Mouse (Mus musculus): ENCODE results near the gene Rbms1. TPM values are rescaled to one million over a fixed set of nuclear protein-coding genes. Genes with fewer than 3 reads are reported as not detected.

Rbms1 gene
- polyA plus RNA-seq, 1 experiment from 2014 or later: 64.7 TPM

DNA sequence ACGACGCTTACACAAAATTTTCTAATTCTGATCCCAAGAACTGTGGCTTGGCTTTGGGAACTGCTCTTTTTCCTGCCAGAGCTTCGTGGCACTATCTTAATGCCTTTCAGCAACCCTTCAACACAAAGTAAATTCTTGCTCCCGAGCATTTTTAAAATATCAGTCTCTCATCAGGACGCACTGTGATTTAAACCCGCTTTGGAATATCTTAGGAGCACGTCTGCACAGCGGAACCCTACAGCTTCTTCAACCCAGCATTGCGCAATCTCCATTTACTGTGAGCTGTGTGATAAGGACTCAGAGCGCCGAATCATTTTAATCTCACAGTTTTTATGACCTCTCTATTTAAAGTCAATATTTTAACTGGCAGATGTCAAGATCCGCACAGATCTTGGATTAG is 54.9 kb downstream of the Rbms1 start:
- no peaks in the 10 kb centered on the region for H3K27me3 ChIP-seq (replicated peaks; ENCODE audit: control insufficient read depth, insufficient read depth, low read length)
- H3K27ac ChIP-seq (ENCODE audit: low read depth, low read length): no peak overlapping the region
- no peaks in the 10 kb centered on the region for H3K4me1 ChIP-seq (ENCODE audit: control insufficient read depth, insufficient read depth, low read depth, low read length)
- H3K9me3 ChIP-seq (ENCODE audit: control insufficient read depth, low read length): no peaks in the 10 kb centered on the region
- ATAC-seq: no peak
- H3K9ac ChIP-seq (ENCODE audit: low read depth, low read length): no peak overlapping the region
- 89% methylated on average over 12 of the region's 12 CpGs for WGBS
- no peaks in the 10 kb centered on the region for H3K36me3 ChIP-seq (ENCODE audit: control insufficient read depth, insufficient read depth, low read length)
- no peak overlapping the region for H3K4me3 ChIP-seq (ENCODE audit: low read length)
- H3K4me2 ChIP-seq (ENCODE audit: low read length): no peak overlapping the region

DNA sequence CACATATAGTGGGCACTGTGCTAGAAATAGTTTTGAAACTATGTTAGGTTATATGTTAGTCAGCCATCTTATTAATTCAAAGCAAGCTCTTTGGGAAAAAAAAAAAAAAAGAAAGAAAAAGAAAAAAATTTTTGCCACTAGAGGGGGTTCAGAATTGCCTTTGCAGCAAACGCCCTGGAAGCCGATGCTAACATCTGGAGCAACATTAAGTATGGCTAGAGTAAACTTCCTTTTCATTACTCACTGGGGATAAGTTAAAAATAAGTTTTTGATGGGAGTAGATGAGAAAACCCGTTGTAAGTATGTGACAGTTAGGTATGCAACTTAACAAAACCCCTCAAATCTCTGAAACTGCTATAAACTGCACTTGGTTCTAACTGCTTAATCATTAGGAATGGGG is 57.7 kb downstream of the Rbms1 start:
- no peaks in the 10 kb centered on the region for H3K27me3 ChIP-seq (replicated peaks; ENCODE audit: control insufficient read depth, insufficient read depth, low read length)
- no peak for ATAC-seq
- H3K4me1 ChIP-seq (ENCODE audit: control insufficient read depth, insufficient read depth, low read depth, low read length): no peaks in the 10 kb centered on the region; the same call in 1 of the 2 replicates
- H3K9me3 ChIP-seq (ENCODE audit: control insufficient read depth, low read length): no peaks in the 10 kb centered on the region
- H3K4me3 ChIP-seq (ENCODE audit: low read length): no peak overlapping the region
- H3K27ac ChIP-seq (ENCODE audit: low read depth, low read length): no peak overlapping the region
- H3K4me2 ChIP-seq (ENCODE audit: low read length): no peak overlapping the region
- 24% methylated on average over 3 of the region's 3 CpGs for WGBS
- no peak overlapping the region for H3K9ac ChIP-seq (ENCODE audit: low read depth, low read length)
- H3K36me3 ChIP-seq (ENCODE audit: control insufficient read depth, insufficient read depth, low read length): no peaks in the 10 kb centered on the region

GRCm38 (mm10) chr2:60904141-60904540 is 58.9 kb downstream of the Rbms1 start:
- 81% methylated on average over 5 of the region's 5 CpGs for WGBS

GRCm38 (mm10) chr2:60903535-60903934 is 59.5 kb downstream of the Rbms1 start:
- no peaks in the 10 kb centered on the region; the same call in 1 of the 2 replicates for H3K4me1 ChIP-seq (ENCODE audit: control insufficient read depth, insufficient read depth, low read depth, low read length)
- no peak overlapping the region for H3K9ac ChIP-seq (ENCODE audit: low read depth, low read length)
- no peak for ATAC-seq
- H3K36me3 ChIP-seq (ENCODE audit: control insufficient read depth, insufficient read depth, low read length): no peaks in the 10 kb centered on the region
- H3K27me3 ChIP-seq (replicated peaks; ENCODE audit: control insufficient read depth, insufficient read depth, low read length): no peaks in the 10 kb centered on the region
- H3K4me3 ChIP-seq (ENCODE audit: low read length): no peak overlapping the region
- no peaks in the 10 kb centered on the region for H3K9me3 ChIP-seq (ENCODE audit: control insufficient read depth, low read length)
- no peak overlapping the region for H3K4me2 ChIP-seq (ENCODE audit: low read length)
- 78% methylated on average over 7 of the region's 7 CpGs for WGBS
- no peak overlapping the region for H3K27ac ChIP-seq (ENCODE audit: low read depth, low read length)

More at GRCm38 (mm10) chr2:60904141-60904540, 58.9 kb downstream of the Rbms1 start:
- Histone ChIP-seq H3K27me3 (replicated peaks; ENCODE audit: control insufficient read depth, insufficient read depth, low read length) (no peaks in the 10 kb centered on the region), H3K4me2 (ENCODE audit: low read length) (no peak overlapping the region), H3K4me1 (ENCODE audit: control insufficient read depth, insufficient read depth, low read depth, low read length) (no peaks in the 10 kb centered on the region; the same call in 1 of the 2 replicates), H3K4me3 (ENCODE audit: low read length) (no peak overlapping the region), H3K36me3 (ENCODE audit: control insufficient read depth, insufficient read depth, low read length) (no peaks in the 10 kb centered on the region), H3K27ac (ENCODE audit: low read depth, low read length) (no peak overlapping the region), H3K9me3 (ENCODE audit: control insufficient read depth, low read length) (no peaks in the 10 kb centered on the region), H3K9ac (ENCODE audit: low read depth, low read length) (no peak overlapping the region)
- ATAC-seq: no peak

- no peak for ATAC-seq
- 73% methylated on average over 6 of the region's 6 CpGs for WGBS
- Histone ChIP-seq H3K9ac (ENCODE audit: low read depth, low read length) (no peak overlapping the region), H3K4me2 (ENCODE audit: low read length) (no peak overlapping the region), H3K36me3 (ENCODE audit: control insufficient read depth, insufficient read depth, low read length) (no peaks in the 10 kb centered on the region), H3K9me3 (ENCODE audit: control insufficient read depth, low read length) (no peaks in the 10 kb centered on the region), H3K27me3 (replicated peaks; ENCODE audit: control insufficient read depth, insufficient read depth, low read length) (no peaks in the 10 kb centered on the region), H3K4me1 (ENCODE audit: control insufficient read depth, insufficient read depth, low read depth, low read length) (no peaks in the 10 kb centered on the region; the same call in 1 of the 2 replicates), H3K27ac (ENCODE audit: low read depth, low read length) (no peak overlapping the region), H3K4me3 (ENCODE audit: low read length) (no peak overlapping the region)
Measured at GRCm38 (mm10) chr2:60902446-60903137, 60.4 kb downstream of the Rbms1 start.

DNA sequence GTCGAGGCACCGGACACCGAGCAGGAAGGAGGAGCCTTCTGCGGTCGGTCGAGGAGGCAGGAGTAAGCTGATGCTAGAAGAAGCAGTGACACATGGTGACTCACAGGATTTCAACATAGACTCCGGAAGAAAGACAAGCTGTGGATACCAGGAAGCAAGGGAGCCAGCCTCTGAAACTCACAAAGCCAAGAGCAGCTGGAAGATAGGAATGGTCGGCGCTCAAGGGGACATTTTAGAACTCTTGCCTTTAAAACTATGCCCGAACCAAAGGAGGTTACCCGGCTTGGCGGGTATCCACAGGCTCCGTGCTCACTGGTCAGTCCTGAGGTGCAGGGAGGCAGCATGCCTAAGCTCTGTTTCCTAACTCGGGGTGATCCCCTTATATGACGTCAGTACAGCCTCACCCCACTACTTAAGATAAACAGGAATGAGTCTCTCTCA is 61.5 kb downstream of the Rbms1 start:
- Histone ChIP-seq H3K4me2 (ENCODE audit: low read length) (no peak overlapping the region), H3K9me3 (ENCODE audit: control insufficient read depth, low read length) (no peaks in the 10 kb centered on the region), H3K4me1 (ENCODE audit: control insufficient read depth, insufficient read depth, low read depth, low read length) (no peaks in the 10 kb centered on the region; the same call in 1 of the 2 replicates), H3K27ac (ENCODE audit: low read depth, low read length) (no peak overlapping the region), H3K36me3 (ENCODE audit: control insufficient read depth, insufficient read depth, low read length) (no peaks in the 10 kb centered on the region), H3K9ac (ENCODE audit: low read depth, low read length) (no peak overlapping the region), H3K4me3 (ENCODE audit: low read length) (no peak overlapping the region), H3K27me3 (replicated peaks; ENCODE audit: control insufficient read depth, insufficient read depth, low read length) (no peaks in the 10 kb centered on the region)
- WGBS: 86% methylated on average over 15 of the region's 15 CpGs
- no peak for ATAC-seq

DNA sequence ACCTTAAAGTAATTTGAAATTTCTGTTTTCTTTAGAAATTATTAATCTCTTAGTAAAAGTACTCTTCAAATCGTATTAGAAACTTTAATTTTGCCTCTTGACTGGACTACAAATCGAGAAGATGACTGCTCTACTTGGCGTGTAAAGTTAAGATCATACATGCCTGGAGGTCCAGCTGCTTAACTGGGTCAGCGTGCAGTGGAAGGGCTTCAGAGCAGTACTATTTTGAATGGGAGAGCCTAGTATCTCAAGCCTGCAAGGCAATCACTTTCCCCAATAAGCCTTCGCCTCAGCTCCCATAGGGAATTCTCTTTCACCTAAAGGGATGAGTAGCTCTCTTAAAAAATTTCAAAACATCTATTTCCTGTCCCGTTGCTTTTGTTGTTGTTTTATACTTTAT is 62.0 kb downstream of the Rbms1 start:
- no peak overlapping the region for H3K9ac ChIP-seq (ENCODE audit: low read depth, low read length)
- H3K4me1 ChIP-seq (ENCODE audit: control insufficient read depth, insufficient read depth, low read depth, low read length): no peaks in the 10 kb centered on the region; the same call in 1 of the 2 replicates
- no peak for ATAC-seq
- H3K27ac ChIP-seq (ENCODE audit: low read depth, low read length): no peak overlapping the region
- H3K4me2 ChIP-seq (ENCODE audit: low read length): no peak overlapping the region
- H3K36me3 ChIP-seq (ENCODE audit: control insufficient read depth, insufficient read depth, low read length): no peaks in the 10 kb centered on the region
- WGBS: 88% methylated on average over 6 of the region's 6 CpGs
- no peaks in the 10 kb centered on the region for H3K27me3 ChIP-seq (replicated peaks; ENCODE audit: control insufficient read depth, insufficient read depth, low read length)
- no peaks in the 10 kb centered on the region for H3K9me3 ChIP-seq (ENCODE audit: control insufficient read depth, low read length)
- H3K4me3 ChIP-seq (ENCODE audit: low read length): no peak overlapping the region

- WGBS: 83% methylated on average over 1 of the region's 1 CpGs
- Histone ChIP-seq H3K9ac (ENCODE audit: low read depth, low read length) (no peak overlapping the region), H3K27me3 (replicated peaks; ENCODE audit: control insufficient read depth, insufficient read depth, low read length) (no peaks in the 10 kb centered on the region), H3K36me3 (ENCODE audit: control insufficient read depth, insufficient read depth, low read length) (no peaks in the 10 kb centered on the region), H3K4me2 (ENCODE audit: low read length) (no peak overlapping the region), H3K4me1 (ENCODE audit: control insufficient read depth, insufficient read depth, low read depth, low read length) (no peaks in the 10 kb centered on the region), H3K9me3 (ENCODE audit: control insufficient read depth, low read length) (no peaks in the 10 kb centered on the region), H3K4me3 (ENCODE audit: low read length) (no peak overlapping the region), H3K27ac (ENCODE audit: low read depth, low read length) (no peak overlapping the region)
- ATAC-seq: no peak
Measured at GRCm38 (mm10) chr2:60893042-60893441, 70.0 kb downstream of the Rbms1 start.

DNA sequence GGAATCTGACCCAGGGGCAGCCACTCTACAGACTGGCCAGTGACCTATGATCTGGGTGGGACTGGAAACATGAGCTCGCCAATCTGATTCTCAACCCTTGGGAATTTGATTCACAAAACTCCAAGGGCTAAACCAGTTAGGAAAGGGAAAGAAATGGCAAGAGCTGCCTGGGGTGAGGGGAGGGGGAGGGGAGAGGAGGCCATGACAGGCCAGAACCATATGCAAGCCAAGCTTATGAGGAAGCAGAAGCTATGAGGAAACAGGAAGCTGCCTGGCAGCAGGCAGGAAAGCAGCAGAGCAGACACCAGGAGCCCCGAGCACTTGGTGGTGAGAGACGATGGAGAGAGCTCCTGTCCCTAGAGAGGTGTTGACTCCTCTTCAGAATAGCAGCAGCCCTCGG is 79.1 kb downstream of the Rbms1 start:
- Histone ChIP-seq H3K9ac (ENCODE audit: low read depth, low read length) (no peak overlapping the region), H3K4me3 (ENCODE audit: low read length) (no peak overlapping the region), H3K27ac (ENCODE audit: low read depth, low read length) (no peak overlapping the region), H3K4me1 (ENCODE audit: control insufficient read depth, insufficient read depth, low read depth, low read length) (peaks cover 7% of the 10 kb centered on the region), H3K36me3 (ENCODE audit: control insufficient read depth, insufficient read depth, low read length) (no peaks in the 10 kb centered on the region), H3K4me2 (ENCODE audit: low read length) (no peak overlapping the region), H3K27me3 (replicated peaks; ENCODE audit: control insufficient read depth, insufficient read depth, low read length) (no peaks in the 10 kb centered on the region), H3K9me3 (ENCODE audit: control insufficient read depth, low read length) (no peaks in the 10 kb centered on the region)
- no peak for ATAC-seq
- 50% methylated on average over 4 of the region's 4 CpGs for WGBS
